8 mouse cellular contexts compared by ENCODE assay signal in genomic region chr9:114687639-114688038, GRCm38 (mm10). TPM values are rescaled to one million over a fixed set of nuclear protein-coding genes. Genes with fewer than 3 reads are reported as not detected.
DNase-seq lines count a peak whose midpoint lies in the region; ATAC-seq and TF ChIP-seq lines count a peak whose summit lies in the region.

No protein-coding gene starts in this region.

- no peak for ATAC-seq in heart, embryonic 14.5 days (ENCODE audit: insufficient number of reproducible peaks, insufficient read depth, low FRiP score, low read depth)
- ATAC-seq in hindbrain, embryonic 14.5 days (ENCODE audit: low FRiP score) = no peak
- no peak for ATAC-seq in midbrain, embryonic 12.5 days (ENCODE audit: low FRiP score, low read depth)

- no peak for TF ChIP-seq CTCF in MEL (IDR thresholded peaks at IDR 0.05 in 2 of 3, conservative IDR thresholded peaks at IDR 0.05 in 1 of 3; ENCODE audit: control insufficient read depth in 1 of 3, insufficient read depth in 1 of 3, low read depth in 2 of 3, low read length in 3 of 3, poor library complexity in 1 of 3, severe bottlenecking in 1 of 3)

- no peak for TF ChIP-seq POLR2A in MEL (IDR thresholded peaks at IDR 0.05; ENCODE audit: control insufficient read depth in 1 of 2, insufficient read depth in 1 of 2, low read depth in 1 of 2, low read length in 2 of 2, poor library complexity in 1 of 2)

- WGBS in heart, embryonic 14.5 days = 66% methylated on average over 13 of the region's 13 CpGs
- WGBS in hindbrain, embryonic 14.5 days = 75% methylated on average over 13 of the region's 13 CpGs
- WGBS in midbrain, embryonic 12.5 days = 76% methylated on average over 13 of the region's 13 CpGs

- peak overlapping the region; percentile 95 for H3K9ac ChIP-seq in heart, embryonic 14.5 days (ENCODE audit: low read length)
- peak overlapping the region; percentile 95 for H3K9ac ChIP-seq in MEL (ENCODE audit: control insufficient read depth, low read depth, low read length, poor library complexity, severe bottlenecking)
- peak overlapping the region; percentile 99 for H3K9ac ChIP-seq in hindbrain, embryonic 14.5 days
- H3K9ac ChIP-seq in midbrain, embryonic 12.5 days (replicated peaks) = peak overlapping the region; percentile 88

- no peaks in the 10 kb centered on the region for H3K27me3 ChIP-seq in heart, embryonic 14.5 days (ENCODE audit: control insufficient read depth, insufficient read depth, low read length)
- no peaks in the 10 kb centered on the region for H3K27me3 ChIP-seq in MEL (ENCODE audit: control insufficient read depth in 1 of 2, insufficient read depth in 2 of 2, low read length in 2 of 2)
- no peaks in the 10 kb centered on the region for H3K27me3 ChIP-seq in hindbrain, embryonic 14.5 days (ENCODE audit: control insufficient read depth, insufficient read depth, low read length)
- no peaks in the 10 kb centered on the region for H3K27me3 ChIP-seq in midbrain, embryonic 12.5 days

- peaks cover 7 to 24% of the 10 kb centered on the region in 2 experiments for H3K4me1 ChIP-seq in heart, embryonic 14.5 days (ENCODE audit: control insufficient read depth in 2 of 2, insufficient read depth in 2 of 2, low read length in 2 of 2)
- peaks cover 5 to 26% of the 10 kb centered on the region in 2 experiments for H3K4me1 ChIP-seq in MEL (ENCODE audit: control insufficient read depth in 1 of 2, insufficient read depth in 2 of 2, low read length in 2 of 2)
- peaks cover 22% of the 10 kb centered on the region for H3K4me1 ChIP-seq in hindbrain, embryonic 14.5 days (replicated peaks; ENCODE audit: control insufficient read depth, insufficient read depth, low read length)
- H3K4me1 ChIP-seq in midbrain, embryonic 12.5 days = peaks cover 24% of the 10 kb centered on the region

- H3K36me3 ChIP-seq in heart, embryonic 14.5 days (ENCODE audit: control insufficient read depth, insufficient read depth, low read length) = peaks cover 14% of the 10 kb centered on the region
- peaks cover 0 to 23% of the 10 kb centered on the region in 2 experiments; a peak in 3 of 4 replicates for H3K36me3 ChIP-seq in MEL (ENCODE audit: control insufficient read depth in 1 of 2, insufficient read depth in 2 of 2, low read length in 2 of 2)
- peaks cover 15% of the 10 kb centered on the region for H3K36me3 ChIP-seq in hindbrain, embryonic 14.5 days (replicated peaks; ENCODE audit: control insufficient read depth, insufficient read depth)
- peaks cover 19% of the 10 kb centered on the region for H3K36me3 ChIP-seq in midbrain, embryonic 12.5 days

- peaks cover 18% of the 10 kb centered on the region for H3K79me2 ChIP-seq in MEL (ENCODE audit: control insufficient read depth, insufficient read depth, low read length, poor library complexity)

- H3K9me3 ChIP-seq in heart, embryonic 14.5 days (ENCODE audit: control insufficient read depth, low read length) = no peaks in the 10 kb centered on the region
- H3K9me3 ChIP-seq in MEL (replicated peaks; ENCODE audit: insufficient read depth, low read length) = no peaks in the 10 kb centered on the region
- H3K9me3 ChIP-seq in hindbrain, embryonic 14.5 days (ENCODE audit: control insufficient read depth, low read length) = no peaks in the 10 kb centered on the region
- H3K9me3 ChIP-seq in midbrain, embryonic 12.5 days = no peaks in the 10 kb centered on the region

- peak overlapping the region in 1 of 2 experiments; percentile 82; a peak in 2 of 4 replicates for H3K4me3 ChIP-seq in heart, embryonic 14.5 days (ENCODE audit: control insufficient read depth in 1 of 2, insufficient read depth in 1 of 2, low read depth in 1 of 2, low read length in 2 of 2)
- H3K4me3 ChIP-seq in MEL (ENCODE audit: control insufficient read depth in 1 of 2, insufficient read depth in 1 of 2, low read depth in 2 of 2, low read length in 2 of 2) = peak overlapping the region; percentile 86 to 94
- H3K4me3 ChIP-seq in hindbrain, embryonic 14.5 days (replicated peaks; ENCODE audit: low read length) = peak overlapping the region; percentile 99
- peak overlapping the region; percentile 72 for H3K4me3 ChIP-seq in midbrain, embryonic 12.5 days

- no peak for TF ChIP-seq EP300 in MEL (IDR thresholded peaks at IDR 0.05; ENCODE audit: low read depth in 1 of 2, low read length in 2 of 2)

- TF ChIP-seq RAD21 in MEL (IDR thresholded peaks at IDR 0.05; ENCODE audit: low read depth, low read length) = no peak

- DNase-seq in heart, postnatal 25 days (ENCODE audit: low spot score) = no peak
- DNase-seq in MEL (ENCODE audit: low read depth, low spot score) = no peak
- DNase-seq in hindbrain, embryonic 14.5 days (ENCODE audit: low spot score) = no peak
- no peak for DNase-seq in embryo, embryonic 11 days
- DNase-seq in frontal cortex, postnatal 10 days (ENCODE audit: low spot score in 2 of 2) = no peak
- no peak for DNase-seq in natural killer cell, adult 2 months (ENCODE audit: low spot score in 2 of 2)

- H3K4me2 ChIP-seq in heart, embryonic 14.5 days (ENCODE audit: low read length) = peak overlapping the region; percentile 78
- peak overlapping the region; percentile 63 for H3K4me2 ChIP-seq in hindbrain, embryonic 14.5 days (replicated peaks)
- H3K4me2 ChIP-seq in midbrain, embryonic 12.5 days (replicated peaks) = peak overlapping the region; percentile 74

- intact Hi-C loops in heart, postnatal 25 days (cut with DNase I) = loop anchor here (2.0 kb wide), 2 partner anchors 43 to 47 kb away; partner anchors contain the start of genes Cmtm6 and Cnot10

- H3K27ac ChIP-seq in heart, embryonic 14.5 days (replicated peaks in 1 of 2; ENCODE audit: control insufficient read depth in 1 of 2, insufficient read depth in 1 of 2, low read depth in 2 of 2, low read length in 2 of 2) = no peak overlapping the region
- no peak overlapping the region for H3K27ac ChIP-seq in MEL (ENCODE audit: control insufficient read depth, low read depth, low read length)
- H3K27ac ChIP-seq in hindbrain, embryonic 14.5 days = peak overlapping the region; percentile 98; the same call in 1 of the 2 replicates
- H3K27ac ChIP-seq in midbrain, embryonic 12.5 days (replicated peaks) = no peak overlapping the region

TF ChIP-seq in MEL, 35 proteins besides CTCF, POLR2A, EP300 and RAD21:
- TF ChIP-seq JUND (IDR thresholded peaks at IDR 0.05; ENCODE audit: low read depth, low read length) (no peak), GATA1 (IDR thresholded peaks at IDR 0.05; ENCODE audit: low read depth, low read length) (no peak), NRF1 (IDR thresholded peaks at IDR 0.05; ENCODE audit: insufficient read depth, low read depth, low read length, poor library complexity, severe bottlenecking) (no peak), POLR2AphosphoS2 (IDR thresholded peaks at IDR 0.05; ENCODE audit: low read length) (no peak), MYB (IDR thresholded peaks at IDR 0.05; ENCODE audit: low read depth, low read length) (no peak), RCOR1 (IDR thresholded peaks at IDR 0.05; ENCODE audit: low read depth, low read length) (no peak), MAFK (IDR thresholded peaks at IDR 0.05; ENCODE audit: borderline replicate concordance, low read depth, low read length) (no peak), MAX (IDR thresholded peaks at IDR 0.05; ENCODE audit: low read length) (no peak), GABPA (IDR thresholded peaks at IDR 0.05; ENCODE audit: low read depth, low read length) (no peak), USF1 (IDR thresholded peaks at IDR 0.05; ENCODE audit: low read depth, low read length) (no peak), ETS1 (IDR thresholded peaks at IDR 0.05; ENCODE audit: low read depth, low read length) (no peak), SIN3A (IDR thresholded peaks at IDR 0.05; ENCODE audit: low read length) (no peak), E2F4 (IDR thresholded peaks at IDR 0.05; ENCODE audit: borderline replicate concordance, low read depth, low read length) (no peak), CHD1 (IDR thresholded peaks at IDR 0.05; ENCODE audit: low read depth, low read length) (no peak)

RNA-seq across cellular contexts. Expression of gene Dync1li1, which starts 1.0 kb away (rescaled TPM):
- 80.1 and 82.5 TPM in 2 replicates for polyA plus RNA-seq in heart, embryonic 14.5 days (2014; fragmentation: Nextera tagmentation; extraction: Ambion mirVana)
- 10 to 100 TPM; 72.6 to 75.8 TPM for total RNA-seq in heart, postnatal 25 days (2021)
- total RNA-seq in MEL (2012; rRNA removed) = 35.2 TPM in 2 replicates
- polyA plus RNA-seq in MEL (2012; ENCODE audit: insufficient read depth in 1 of 2, insufficient read length in 2 of 2, low read depth in 1 of 2, low replicate concordance in 2 of 2, missing spikeins in 1 of 2) = 10 to 100 TPM in 1 of 2 experiments, not detected in 1; 40.0 TPM
- polyA plus RNA-seq in hindbrain, embryonic 14.5 days (2014; fragmentation: Nextera tagmentation; extraction: Ambion mirVana) = 87.6 and 107 TPM in 2 replicates
- polyA plus RNA-seq in midbrain, embryonic 12.5 days (2016; fragmentation: Nextera tagmentation; extraction: Ambion mirVana) = 127 and 133 TPM in 2 replicates

RNA-seq across cellular contexts. Expression of gene Cmtm6, which starts 43.3 kb away (rescaled TPM):
- 41.9 and 45.2 TPM in 2 replicates for polyA plus RNA-seq in heart, embryonic 14.5 days (2014; fragmentation: Nextera tagmentation; extraction: Ambion mirVana)
- total RNA-seq in heart, postnatal 25 days (2021) = 10 to 100 TPM; 23.4 to 27.2 TPM
- 17.6 and 21.0 TPM in 2 replicates for total RNA-seq in MEL (2012; rRNA removed)
- 10 to 100 TPM in 1 of 2 experiments, not detected in 1; 21.7 TPM for polyA plus RNA-seq in MEL (2012; ENCODE audit: insufficient read depth in 1 of 2, insufficient read length in 2 of 2, low read depth in 1 of 2, low replicate concordance in 2 of 2, missing spikeins in 1 of 2)
- 21.2 and 21.8 TPM in 2 replicates for polyA plus RNA-seq in hindbrain, embryonic 14.5 days (2014; fragmentation: Nextera tagmentation; extraction: Ambion mirVana)
- 21.8 and 23.8 TPM in 2 replicates for polyA plus RNA-seq in midbrain, embryonic 12.5 days (2016; fragmentation: Nextera tagmentation; extraction: Ambion mirVana)

RNA-seq across cellular contexts. Expression of gene Cnot10, which starts 47.7 kb away (rescaled TPM):
- polyA plus RNA-seq in heart, embryonic 14.5 days (2014; fragmentation: Nextera tagmentation; extraction: Ambion mirVana) = 34.5 and 36.4 TPM in 2 replicates
- 10 to 100 TPM; 19.7 to 21.8 TPM for total RNA-seq in heart, postnatal 25 days (2021)
- total RNA-seq in MEL (2012; rRNA removed) = 42.4 and 43.3 TPM in 2 replicates
- polyA plus RNA-seq in MEL (2012; ENCODE audit: insufficient read depth in 1 of 2, insufficient read length in 2 of 2, low read depth in 1 of 2, low replicate concordance in 2 of 2, missing spikeins in 1 of 2) = 100 to 1,000 TPM in 1 of 2 experiments, 10 to 100 TPM in 1; 46.9 to 143 TPM
- 51.2 and 57.3 TPM in 2 replicates for polyA plus RNA-seq in hindbrain, embryonic 14.5 days (2014; fragmentation: Nextera tagmentation; extraction: Ambion mirVana)
- polyA plus RNA-seq in midbrain, embryonic 12.5 days (2016; fragmentation: Nextera tagmentation; extraction: Ambion mirVana) = 66.8 and 71.1 TPM in 2 replicates
